Mouse (Mus musculus): ENCODE data around the gene Crebl2. TPM values are rescaled to one million over a fixed set of nuclear protein-coding genes. Genes with fewer than 3 reads are reported as not detected.

Gene Crebl2
- polyA plus RNA-seq, 1 experiment from 2014 or later, result 2.6 TPM

DNA sequence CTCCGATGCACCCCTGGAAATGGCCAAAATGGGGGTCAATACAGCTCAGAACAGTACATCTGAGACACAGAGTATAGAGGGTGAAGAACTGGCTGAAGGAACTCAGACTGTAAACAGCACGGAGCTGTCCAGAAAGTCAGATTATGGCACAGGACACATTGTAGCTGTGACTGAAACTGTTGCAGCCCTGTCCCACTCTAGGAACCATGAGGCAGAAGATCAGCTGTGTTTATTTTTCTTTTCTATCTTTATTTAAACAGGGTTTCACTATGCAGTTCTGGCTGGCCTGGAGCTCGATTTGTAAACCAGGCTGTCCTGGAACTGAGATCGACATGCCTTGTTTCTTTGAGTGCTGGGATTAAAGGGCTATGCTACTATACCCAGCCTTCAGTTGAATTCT lies 30.3 kb downstream of the Crebl2 start:
- ATAC-seq, result no peak
- H3K4me2 ChIP-seq, result no peak overlapping the region
- peaks cover 8% of the 10 kb centered on the region; the same call in 1 of the 2 replicates for H3K36me3 ChIP-seq (ENCODE audit: poor library complexity, severe bottlenecking)
- H3K27ac ChIP-seq, result no peak overlapping the region
- 89% methylated on average over 4 of the region's 4 CpGs for WGBS
- peaks cover 16% of the 10 kb centered on the region for H3K4me1 ChIP-seq
- H3K4me3 ChIP-seq, result no peak overlapping the region
- no peaks in the 10 kb centered on the region for H3K9me3 ChIP-seq (replicated peaks)
- H3K9ac ChIP-seq, result no peak overlapping the region
- H3K27me3 ChIP-seq, result no peaks in the 10 kb centered on the region

GRCm38 (mm10) chr6:134861386-134861785 lies 31.4 kb downstream of the Crebl2 start:
- Histone ChIP-seq H3K27me3 (no peaks in the 10 kb centered on the region), H3K27ac (no peak overlapping the region), H3K36me3 (ENCODE audit: poor library complexity, severe bottlenecking) (peaks cover 14% of the 10 kb centered on the region), H3K9me3 (replicated peaks) (no peaks in the 10 kb centered on the region), H3K4me3 (no peak overlapping the region), H3K4me2 (no peak overlapping the region), H3K4me1 (peaks cover 16% of the 10 kb centered on the region), H3K9ac (no peak overlapping the region)
- WGBS, result 87% methylated on average over 12 of the region's 12 CpGs
- no peak for ATAC-seq

DNA sequence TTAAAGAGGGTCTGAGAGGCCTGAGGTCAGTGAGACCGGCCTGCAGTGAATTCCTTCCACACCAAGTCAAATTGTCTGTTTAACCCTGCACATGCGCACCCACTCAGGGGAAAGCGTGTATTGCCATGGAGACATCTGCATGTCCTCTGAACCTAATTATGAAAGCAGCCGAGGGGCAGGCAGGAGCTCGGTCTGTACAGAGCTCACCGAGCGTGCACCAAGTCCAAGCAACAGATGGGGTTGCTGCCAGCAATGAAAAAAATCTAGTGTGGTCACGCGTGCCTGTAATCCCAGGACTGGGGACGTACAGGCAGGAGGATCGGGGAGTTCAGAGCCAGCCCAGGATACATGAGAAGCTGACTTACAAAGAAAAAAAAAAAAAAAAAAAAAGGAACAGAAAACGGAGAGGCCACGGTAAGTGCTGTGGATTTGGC lies 32.7 kb downstream of the Crebl2 start:
- Histone ChIP-seq H3K27me3 (no peaks in the 10 kb centered on the region), H3K9ac (peak overlapping the region; percentile 60), H3K9me3 (replicated peaks) (no peaks in the 10 kb centered on the region), H3K27ac (peak overlapping the region; percentile 72), H3K4me3 (peak overlapping the region; percentile 33), H3K4me2 (peak overlapping the region; percentile 62), H3K4me1 (peaks cover 16% of the 10 kb centered on the region), H3K36me3 (ENCODE audit: poor library complexity, severe bottlenecking) (peaks cover 17% of the 10 kb centered on the region)
- WGBS, result 12% methylated on average over 13 of the region's 13 CpGs
- peak; percentile 71 for ATAC-seq

GRCm38 (mm10) chr6:134863146-134863545 lies 33.2 kb downstream of the Crebl2 start:
- peaks cover 21% of the 10 kb centered on the region for H3K36me3 ChIP-seq (ENCODE audit: poor library complexity, severe bottlenecking)
- ATAC-seq, result peak; percentile 94
- no peaks in the 10 kb centered on the region for H3K27me3 ChIP-seq
- H3K4me3 ChIP-seq, result peak overlapping the region; percentile 33
- no peaks in the 10 kb centered on the region for H3K9me3 ChIP-seq (replicated peaks)
- peak overlapping the region; percentile 72 for H3K27ac ChIP-seq
- H3K4me1 ChIP-seq, result peaks cover 16% of the 10 kb centered on the region
- peak overlapping the region; percentile 62 for H3K4me2 ChIP-seq
- H3K9ac ChIP-seq, result peak overlapping the region; percentile 60
- under 1% methylated on average over 19 of the region's 19 CpGs for WGBS

DNA sequence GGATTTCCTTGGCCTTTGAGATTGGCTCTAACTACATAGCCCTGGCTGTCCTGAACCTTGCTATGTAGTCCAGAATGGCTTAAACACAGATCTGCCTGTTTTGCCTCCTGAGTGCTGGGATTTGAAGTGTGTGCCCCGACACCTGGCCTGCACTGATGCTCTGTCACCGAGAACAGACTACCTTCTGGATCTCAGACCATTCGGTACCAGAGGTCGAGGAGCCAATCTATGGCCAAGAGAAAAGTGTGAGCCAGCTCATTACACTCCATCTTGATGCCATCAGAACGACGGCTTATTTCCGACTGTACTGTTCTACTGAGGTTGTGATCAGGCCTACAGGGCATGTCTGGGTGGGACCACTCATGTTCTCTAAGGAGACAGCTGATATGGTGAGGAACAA lies 36.2 kb downstream of the Crebl2 start:
- no peak overlapping the region for H3K27ac ChIP-seq
- WGBS, result 93% methylated on average over 7 of the region's 7 CpGs
- H3K27me3 ChIP-seq, result no peaks in the 10 kb centered on the region
- no peak overlapping the region for H3K4me3 ChIP-seq
- H3K36me3 ChIP-seq (ENCODE audit: poor library complexity, severe bottlenecking), result peaks cover 49% of the 10 kb centered on the region
- H3K9ac ChIP-seq, result no peak overlapping the region
- H3K4me2 ChIP-seq, result no peak overlapping the region
- H3K4me1 ChIP-seq, result peaks cover 16% of the 10 kb centered on the region
- ATAC-seq, result no peak
- no peaks in the 10 kb centered on the region for H3K9me3 ChIP-seq (replicated peaks)

GRCm38 (mm10) chr6:134867325-134867724 lies 37.4 kb downstream of the Crebl2 start:
- no peak overlapping the region for H3K4me3 ChIP-seq
- no peak for ATAC-seq
- H3K4me1 ChIP-seq, result peaks cover 7% of the 10 kb centered on the region
- H3K9me3 ChIP-seq (replicated peaks), result no peaks in the 10 kb centered on the region
- H3K36me3 ChIP-seq (ENCODE audit: poor library complexity, severe bottlenecking), result peaks cover 61% of the 10 kb centered on the region
- H3K27ac ChIP-seq, result no peak overlapping the region
- no peaks in the 10 kb centered on the region for H3K27me3 ChIP-seq
- no peak overlapping the region for H3K9ac ChIP-seq
- no peak overlapping the region for H3K4me2 ChIP-seq
- 88% methylated on average over 3 of the region's 3 CpGs for WGBS

DNA sequence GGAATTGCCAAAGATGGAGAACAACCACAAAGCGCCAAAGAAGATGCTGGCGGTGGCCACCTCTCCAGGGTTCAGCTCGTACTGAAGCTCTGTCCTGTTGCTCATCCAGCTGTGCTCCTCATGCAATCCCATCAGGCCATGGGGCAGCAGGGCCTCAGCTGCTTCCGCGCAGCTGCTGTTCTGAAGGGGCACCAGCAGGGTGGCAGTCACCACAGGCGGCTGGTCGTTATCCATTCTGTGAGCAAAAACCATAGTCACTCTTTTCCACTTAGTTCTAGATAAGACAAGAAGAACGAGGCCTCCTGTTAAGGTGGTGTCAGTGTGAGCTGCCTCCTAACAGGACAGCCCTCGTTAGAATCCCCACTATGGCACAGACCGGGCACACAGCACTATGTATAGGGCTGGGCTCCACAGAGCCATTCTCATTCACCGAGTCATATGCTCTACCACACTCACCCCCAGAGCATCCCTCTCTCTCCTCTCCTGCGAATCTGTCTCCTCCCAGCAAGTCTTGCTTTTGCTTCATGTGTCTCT lies 40.3 kb downstream of the Crebl2 start:
- Histone ChIP-seq H3K9me3 (replicated peaks) (no peaks in the 10 kb centered on the region), H3K27me3 (no peaks in the 10 kb centered on the region), H3K9ac (no peak overlapping the region), H3K4me1 (no peaks in the 10 kb centered on the region), H3K4me2 (no peak overlapping the region), H3K4me3 (no peak overlapping the region), H3K36me3 (ENCODE audit: poor library complexity, severe bottlenecking) (peaks cover 79% of the 10 kb centered on the region), H3K27ac (no peak overlapping the region)
- no peak for ATAC-seq
- WGBS, result 76% methylated on average over 12 of the region's 12 CpGs

GRCm38 (mm10) chr6:134870887-134871286 lies 40.9 kb downstream of the Crebl2 start:
- H3K4me2 ChIP-seq, result no peak overlapping the region
- no peak for ATAC-seq
- H3K27me3 ChIP-seq, result no peaks in the 10 kb centered on the region
- H3K9ac ChIP-seq, result no peak overlapping the region
- H3K27ac ChIP-seq, result no peak overlapping the region
- peaks cover 81% of the 10 kb centered on the region for H3K36me3 ChIP-seq (ENCODE audit: poor library complexity, severe bottlenecking)
- no peaks in the 10 kb centered on the region for H3K4me1 ChIP-seq
- WGBS, result 94% methylated on average over 4 of the region's 4 CpGs
- H3K9me3 ChIP-seq (replicated peaks), result no peaks in the 10 kb centered on the region
- no peak overlapping the region for H3K4me3 ChIP-seq

DNA sequence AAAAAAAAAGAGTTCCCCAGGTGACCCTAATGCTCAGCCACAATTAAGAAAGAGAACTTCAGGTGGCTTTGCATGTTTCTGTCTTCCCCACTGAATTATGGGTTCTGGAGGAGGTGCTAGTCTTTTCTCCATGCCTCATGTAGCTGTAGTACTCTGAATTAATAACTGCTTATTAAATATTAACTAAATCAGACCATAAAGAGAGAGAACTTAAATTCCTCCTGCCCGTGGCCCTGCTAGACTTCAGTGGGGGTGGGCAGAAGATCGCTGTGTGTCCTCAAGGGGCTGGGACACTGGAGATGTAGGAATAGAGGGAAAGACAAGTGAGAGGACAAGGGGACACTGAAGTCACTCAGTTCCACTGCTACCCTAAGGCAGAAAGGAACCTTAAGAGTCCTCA lies 42.3 kb downstream of the Crebl2 start:
- Histone ChIP-seq H3K9ac (no peak overlapping the region), H3K36me3 (ENCODE audit: poor library complexity, severe bottlenecking) (peaks cover 82% of the 10 kb centered on the region), H3K4me1 (no peaks in the 10 kb centered on the region), H3K4me2 (no peak overlapping the region), H3K9me3 (replicated peaks) (no peaks in the 10 kb centered on the region), H3K4me3 (no peak overlapping the region), H3K27me3 (no peaks in the 10 kb centered on the region), H3K27ac (no peak overlapping the region)
- ATAC-seq, result no peak
- 93% methylated on average over 2 of the region's 2 CpGs for WGBS

DNA sequence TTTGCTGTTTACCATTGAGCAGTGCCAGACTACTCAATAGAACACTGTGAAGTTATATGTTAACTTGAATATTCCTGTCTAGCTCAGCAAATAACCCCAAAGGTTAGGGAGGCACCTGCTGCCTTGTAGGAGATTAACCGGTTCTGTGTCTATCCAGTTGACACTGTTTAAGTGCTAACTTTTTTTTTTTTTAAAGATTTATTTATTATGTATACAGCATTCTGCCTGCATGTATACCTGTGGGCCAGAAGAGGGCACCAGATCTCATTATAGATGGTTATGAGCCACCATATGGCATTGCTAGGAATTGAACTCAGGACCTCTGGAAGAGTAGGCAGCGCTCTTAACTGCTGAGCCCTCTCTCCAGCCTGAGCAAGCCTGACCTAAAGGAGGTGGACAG lies 43.1 kb downstream of the Crebl2 start:
- Histone ChIP-seq H3K4me1 (no peaks in the 10 kb centered on the region), H3K27me3 (no peaks in the 10 kb centered on the region), H3K9ac (no peak overlapping the region), H3K4me3 (no peak overlapping the region), H3K36me3 (ENCODE audit: poor library complexity, severe bottlenecking) (peaks cover 76% of the 10 kb centered on the region), H3K9me3 (replicated peaks) (no peaks in the 10 kb centered on the region), H3K27ac (no peak overlapping the region), H3K4me2 (no peak overlapping the region)
- no peak for ATAC-seq
- 85% methylated on average over 2 of the region's 2 CpGs for WGBS

DNA sequence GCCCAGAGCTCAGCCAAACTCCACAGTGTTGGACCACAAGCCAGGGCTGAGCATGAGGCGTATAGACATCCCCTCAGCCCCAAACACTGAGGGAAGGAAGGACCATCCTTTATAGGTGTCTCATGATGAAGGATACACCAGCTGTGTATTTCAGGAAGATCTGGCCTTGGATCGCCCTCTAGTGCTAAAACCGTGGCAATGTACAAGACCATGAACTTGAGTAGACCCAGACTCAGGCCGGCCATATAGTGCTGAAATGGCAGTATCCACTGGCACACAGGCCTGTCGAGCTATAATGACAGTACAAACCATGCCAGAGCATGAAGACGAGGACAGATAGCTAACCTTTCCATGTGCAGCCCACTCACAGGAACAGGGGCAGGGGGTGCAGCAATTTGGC lies 46.8 kb downstream of the Crebl2 start:
- no peak for ATAC-seq
- no peak overlapping the region for H3K9ac ChIP-seq
- 77% methylated on average over 6 of the region's 6 CpGs for WGBS

GRCm38 (mm10) chr6:134877276-134877675 lies 47.3 kb downstream of the Crebl2 start:
- WGBS, result 92% methylated on average over 4 of the region's 4 CpGs
- H3K4me3 ChIP-seq, result no peak overlapping the region
- H3K36me3 ChIP-seq (ENCODE audit: poor library complexity, severe bottlenecking), result peaks cover 47% of the 10 kb centered on the region
- no peaks in the 10 kb centered on the region for H3K27me3 ChIP-seq
- no peak overlapping the region for H3K9ac ChIP-seq
- H3K9me3 ChIP-seq (replicated peaks), result no peaks in the 10 kb centered on the region
- no peak overlapping the region for H3K4me2 ChIP-seq
- ATAC-seq, result no peak
- peaks cover 25% of the 10 kb centered on the region for H3K4me1 ChIP-seq
- no peak overlapping the region for H3K27ac ChIP-seq

More for the DNA sequence above, 46.8 kb downstream of the Crebl2 start:
- Histone ChIP-seq H3K27me3 (no peaks in the 10 kb centered on the region), H3K9me3 (replicated peaks) (no peaks in the 10 kb centered on the region), H3K4me3 (no peak overlapping the region), H3K4me2 (no peak overlapping the region), H3K4me1 (peaks cover 25% of the 10 kb centered on the region), H3K27ac (no peak overlapping the region), H3K36me3 (ENCODE audit: poor library complexity, severe bottlenecking) (peaks cover 47% of the 10 kb centered on the region)

DNA sequence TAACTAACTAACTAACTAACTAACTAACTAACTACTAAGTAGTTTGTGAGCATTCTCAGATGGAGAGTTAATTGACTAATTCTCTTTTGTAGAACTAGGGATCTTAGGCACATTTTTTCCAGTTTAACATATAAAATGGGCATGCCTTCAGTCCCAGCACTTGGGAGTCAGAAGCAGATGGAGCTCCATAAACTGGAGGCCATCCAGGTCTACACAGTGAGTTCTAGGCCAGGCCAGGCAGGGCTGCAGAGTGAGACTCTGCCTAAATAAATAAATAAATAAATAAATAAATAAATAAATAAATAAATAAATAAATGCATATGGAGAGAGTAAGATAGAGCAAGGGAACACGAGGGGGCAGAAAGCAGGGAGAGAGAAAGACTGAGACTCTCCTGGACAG lies 47.9 kb downstream of the Crebl2 start:
- Histone ChIP-seq H3K27me3 (no peaks in the 10 kb centered on the region), H3K36me3 (ENCODE audit: poor library complexity, severe bottlenecking) (peaks cover 46% of the 10 kb centered on the region), H3K4me2 (no peak overlapping the region), H3K9ac (no peak overlapping the region), H3K4me3 (no peak overlapping the region), H3K4me1 (peaks cover 25% of the 10 kb centered on the region), H3K9me3 (replicated peaks) (no peaks in the 10 kb centered on the region), H3K27ac (no peak overlapping the region)
- 58% methylated on average over 1 of the region's 1 CpGs for WGBS
- no peak for ATAC-seq
